Comparison of ENCODE assay signal across 9 mouse cellular contexts in genomic region chr2:30758341-30759087, GRCm38 (mm10). TPM values are rescaled to one million over a fixed set of nuclear protein-coding genes. Genes with fewer than 3 reads are reported as not detected.
DNase-seq lines count a peak whose midpoint lies in the region; ATAC-seq lines count a peak whose summit lies in the region.
"Had no signal": no experiment of that assay in that cellular context is flagged by ENCODE, and none has a peak within 500 bp of the region (broad histone marks: within the 10 kb centered on the region; RNA-seq: fewer than 3 reads in every experiment).

No protein-coding gene starts in this region.

- H3K27ac ChIP-seq in heart, embryonic 13.5 days (replicated peaks): peak overlapping the region; percentile 96
- H3K27ac ChIP-seq in kidney, embryonic 16.5 days (ENCODE audit: low read length): peak overlapping the region; percentile 100
- peak overlapping the region; percentile 67 for H3K27ac ChIP-seq in liver, embryonic 12.5 days
- H3K27ac ChIP-seq: macrophage had no signal

- H3K4me1 ChIP-seq in heart, embryonic 13.5 days: peaks cover 42% of the 10 kb centered on the region
- peaks cover 42% of the 10 kb centered on the region for H3K4me1 ChIP-seq in kidney, embryonic 16.5 days (ENCODE audit: insufficient read depth, low read length)
- peaks cover 32% of the 10 kb centered on the region for H3K4me1 ChIP-seq in liver, embryonic 12.5 days

- peak overlapping the region; percentile 63 for H3K9ac ChIP-seq in heart, embryonic 13.5 days
- H3K9ac ChIP-seq in kidney, embryonic 16.5 days (replicated peaks; ENCODE audit: low read length): peak overlapping the region; percentile 69
- H3K9ac ChIP-seq in liver, embryonic 12.5 days: no peak overlapping the region

- ATAC-seq in heart, embryonic 13.5 days (ENCODE audit: extremely low read depth, insufficient number of reproducible peaks, low FRiP score, low TSS enrichment): peak; percentile 75
- peak; percentile 95 for ATAC-seq in kidney, embryonic 16.5 days (ENCODE audit: low FRiP score, low TSS enrichment)
- ATAC-seq in liver, embryonic 12.5 days: peak; percentile 70

- DNase-seq in cerebellum, postnatal 10 days: peak; percentile 78 to 82
- DNase-seq in cerebellum, adult 11 months: no peak
- peak; percentile 96 for DNase-seq in fibroblast of lung, adult 2 months (ENCODE audit: low read depth)
- DNase-seq in neural tube, embryonic 10.5 days (ENCODE audit: extremely low spot score, low spot score): peak; percentile 88
- peak; percentile 93 for DNase-seq in urinary bladder, postnatal 14 days (ENCODE audit: low spot score)

- no peaks in the 10 kb centered on the region; the same call in 1 of the 2 replicates for H3K36me3 ChIP-seq in heart, embryonic 13.5 days
- H3K36me3 ChIP-seq in kidney, embryonic 16.5 days (ENCODE audit: insufficient read depth, low read length): no peaks in the 10 kb centered on the region
- no peaks in the 10 kb centered on the region for H3K36me3 ChIP-seq in liver, embryonic 12.5 days

- H3K27me3 ChIP-seq in heart, embryonic 13.5 days (replicated peaks): no peaks in the 10 kb centered on the region
- no peaks in the 10 kb centered on the region for H3K27me3 ChIP-seq in kidney, embryonic 16.5 days (ENCODE audit: insufficient read depth, low read length)
- no peaks in the 10 kb centered on the region; the same call in 1 of the 2 replicates for H3K27me3 ChIP-seq in liver, embryonic 12.5 days (replicated peaks)

- H3K9me3 ChIP-seq in heart, embryonic 13.5 days: peaks cover 15% of the 10 kb centered on the region; the same call in 1 of the 2 replicates
- H3K9me3 ChIP-seq in kidney, embryonic 16.5 days (ENCODE audit: low read length): peaks cover 13% of the 10 kb centered on the region
- peaks cover 8% of the 10 kb centered on the region for H3K9me3 ChIP-seq in liver, embryonic 12.5 days (replicated peaks)

- 3% methylated on average over 17 of the region's 17 CpGs for WGBS in heart, embryonic 13.5 days
- under 1% methylated on average over 17 of the region's 17 CpGs for WGBS in kidney, embryonic 16.5 days
- 18% methylated on average over 17 of the region's 17 CpGs for WGBS in liver, embryonic 12.5 days (ENCODE audit: insufficient replicate concordance)

- peak overlapping the region; percentile 14; the same call in 1 of the 2 replicates for H3K4me3 ChIP-seq in heart, embryonic 13.5 days
- H3K4me3 ChIP-seq in kidney, embryonic 16.5 days (ENCODE audit: low read length): no peak overlapping the region
- H3K4me3 ChIP-seq in liver, embryonic 12.5 days: no peak overlapping the region

- H3K4me2 ChIP-seq in heart, embryonic 13.5 days: peak overlapping the region; percentile 55
- H3K4me2 ChIP-seq in kidney, embryonic 16.5 days (replicated peaks; ENCODE audit: low read depth, low read length): peak overlapping the region; percentile 43
- H3K4me2 ChIP-seq in liver, embryonic 12.5 days: peak overlapping the region; percentile 11; the same call in 1 of the 2 replicates

RNA-seq across cellular contexts. Expression of gene 1700001O22Rik, which starts 44.9 kb away (rescaled TPM):
- 1.7 and 2.1 TPM in 2 replicates for polyA plus RNA-seq in heart, embryonic 13.5 days (2015; fragmentation: Nextera tagmentation; extraction: Ambion mirVana)
- 5.1 and 5.2 TPM in 2 replicates for polyA plus RNA-seq in kidney, embryonic 16.5 days (2015; fragmentation: Nextera tagmentation; extraction: Ambion mirVana)
- polyA plus RNA-seq in liver, embryonic 12.5 days (2016; fragmentation: Nextera tagmentation; extraction: Ambion mirVana): 0.18 and 0.19 TPM in 2 replicates
- polyA plus RNA-seq: macrophage had no signal

RNA-seq across cellular contexts. Expression of gene Ntmt1, which starts 49.1 kb away (rescaled TPM):
- 72.7 and 81.4 TPM in 2 replicates for polyA plus RNA-seq in heart, embryonic 13.5 days (2015; fragmentation: Nextera tagmentation; extraction: Ambion mirVana)
- 92.9 and 94.9 TPM in 2 replicates for polyA plus RNA-seq in kidney, embryonic 16.5 days (2015; fragmentation: Nextera tagmentation; extraction: Ambion mirVana)
- 45.4 and 48.6 TPM in 2 replicates for polyA plus RNA-seq in liver, embryonic 12.5 days (2016; fragmentation: Nextera tagmentation; extraction: Ambion mirVana)
